Mouse (Mus musculus) forebrain, postnatal 0 days (tissue): ENCODE data around the gene Dpm2. TPM values are rescaled to one million over a fixed set of nuclear protein-coding genes. Genes with fewer than 3 reads are reported as not detected.

Experiments used
- ATAC-seq: fragments of 200-750 bp; cut with Nextera tagmentation; 2 replicates; pipeline ENCODE4 v1.8.0; 2017; ENCODE audit warnings: mild to moderate bottlenecking, moderate library complexity
- DNase-seq: peaks from one replicate; pipeline ENCODE4 v3.0.0-alpha.2; 2015
- H3K27ac ChIP-seq: fragments of 300-500 bp; sonication (generic); 2 replicates; pipeline ENCODE4 v1.5.1; 2014; ENCODE audit warnings: low read depth, mild to moderate bottlenecking, antibody characterized with exemption, low read length, moderate library complexity, mixed read lengths
- H3K27me3 ChIP-seq: fragments of 300-500 bp; sonication (generic); 2 replicates; pipeline ENCODE4 v1.6.1; 2014; ENCODE audit warnings: mild to moderate bottlenecking, low read length, mixed read lengths; ENCODE audit not compliant: insufficient read depth
- H3K36me3 ChIP-seq: fragments of 300-500 bp; sonication (generic); 2 replicates; pipeline ENCODE4 v1.6.1; 2014; ENCODE audit warnings: mild to moderate bottlenecking, moderate library complexity; ENCODE audit not compliant: insufficient read depth
- H3K4me1 ChIP-seq: fragments of 300-500 bp; sonication (generic); 2 replicates; pipeline ENCODE4 v1.6.1; 2014; ENCODE audit warnings: antibody characterized with exemption; ENCODE audit not compliant: insufficient read depth
- H3K4me2 ChIP-seq: fragments of 300-500 bp; sonication (generic); 2 replicates; pipeline ENCODE4 v1.6.1; 2014; ENCODE audit warnings: low read depth, mild to moderate bottlenecking, moderate library complexity
- H3K4me3 ChIP-seq: fragments of 300-500 bp; sonication (generic); 2 replicates; pipeline ENCODE4 v1.5.1; 2014; ENCODE audit warnings: low read depth, low read length, mixed read lengths
- H3K9ac ChIP-seq: fragments of 300-500 bp; sonication (generic); 2 replicates; pipeline ENCODE4 v1.6.1; 2014; ENCODE audit warnings: mild to moderate bottlenecking
- H3K9me3 ChIP-seq: fragments of 300-500 bp; sonication (generic); 2 replicates; pipeline ENCODE4 v1.6.1; 2016; ENCODE audit warnings: low read length
- CTCF ChIP-seq: sonication (generic); IDR thresholded peaks from 2 replicates; pipeline ENCODE4 v1.5.1; 2016; ENCODE audit warnings: antibody characterized with exemption, control low read depth, low read depth
- WGBS: fragments of 180-500 bp; shearing (Covaris S2); extraction: QIAGEN DNeasy Blood & Tissue Kit; methylation state at CpG from one replicate; pipeline ENCODE4 v1.1.7; 2014; 5-methylcytosine and 5-hydroxymethylcytosine counted together
- polyA plus RNA-seq: library from polyadenylated mRNA; unstranded; fragments of >200 nt; fragmentation: Nextera tagmentation; extraction: Ambion mirVana; gene quantifications from 2 replicates; pipeline ENCODE4 v1.2.1, GENCODE M21; 2015
- total RNA-seq: library from RNA; depleted of rRNA; stranded (reverse); fragments of >200 nt; gene quantifications from 2 replicates; pipeline ENCODE4 v1.2.3, GENCODE M21; 2014

The Dpm2 gene
- total and polyA plus RNA-seq, 2 experiments from 2014 or later = 60.5 to 142 TPM

- Histone ChIP-seq H3K4me3 (peak overlapping the region; percentile 92), H3K4me1 (peaks cover 25% of the 10 kb centered on the region), H3K27ac (peak overlapping the region; percentile 66), H3K36me3 (no peaks in the 10 kb centered on the region), H3K27me3 (no peaks in the 10 kb centered on the region), H3K9ac (peak overlapping the region; percentile 55), H3K4me2 (peak overlapping the region; percentile 76), H3K9me3 (no peaks in the 10 kb centered on the region)
- no peak for ATAC-seq
- peak; percentile 45 for DNase-seq
- no peak for TF ChIP-seq CTCF
- 14% methylated on average over 13 of the region's 13 CpGs for WGBS
Measured at GRCm38 (mm10) chr2:32534061-32534732, 36.5 kb upstream of the Dpm2 start.

GRCm38 (mm10) chr2:32534733-32535471, 35.8 kb upstream of the Dpm2 start, which contains the start of gene Fam102a:
TSS of gene Fam102a (plus strand) at chr2:32535332.
- no peaks in the 10 kb centered on the region for H3K36me3 ChIP-seq
- H3K4me1 ChIP-seq = peaks cover 25% of the 10 kb centered on the region
- TF ChIP-seq CTCF = no peak
- ATAC-seq (peak; percentile 96), DNase-seq (peak; percentile 98)
- H3K4me2 ChIP-seq = peak within 1 kb of the TSS; percentile 76
- H3K9me3 ChIP-seq = no peaks in the 10 kb centered on the region
- peak within 1 kb of the TSS; percentile 92 for H3K4me3 ChIP-seq
- no peaks in the 10 kb centered on the region for H3K27me3 ChIP-seq
- H3K27ac ChIP-seq = peak within 1 kb of the TSS; percentile 91
- peak within 1 kb of the TSS; percentile 92 for H3K9ac ChIP-seq
- under 1% methylated on average over 66 of the region's 67 CpGs for WGBS

- peak; percentile 53; the same call in 1 of the 2 replicates for ATAC-seq
- 2% methylated on average over 55 of the region's 56 CpGs for WGBS
- peak overlapping the region; percentile 92 for H3K4me3 ChIP-seq
- H3K36me3 ChIP-seq = no peaks in the 10 kb centered on the region
- H3K9me3 ChIP-seq = no peaks in the 10 kb centered on the region
- TF ChIP-seq CTCF = no peak
- peak overlapping the region; percentile 76 for H3K4me2 ChIP-seq
- H3K27me3 ChIP-seq = no peaks in the 10 kb centered on the region
- peak; percentile 60 for DNase-seq
- H3K4me1 ChIP-seq = peaks cover 25% of the 10 kb centered on the region
- peak overlapping the region; percentile 91 for H3K27ac ChIP-seq
- H3K9ac ChIP-seq = peak overlapping the region; percentile 92
Measured at GRCm38 (mm10) chr2:32535501-32535991, 35.1 kb upstream of the Dpm2 start.

GRCm38 (mm10) chr2:32536086-32536633, 34.5 kb upstream of the Dpm2 start:
- DNase-seq = no peak
- H3K9ac ChIP-seq = peak overlapping the region; percentile 92
- no peak for TF ChIP-seq CTCF
- H3K27me3 ChIP-seq = no peaks in the 10 kb centered on the region
- no peaks in the 10 kb centered on the region for H3K36me3 ChIP-seq
- no peaks in the 10 kb centered on the region for H3K9me3 ChIP-seq
- WGBS = 3% methylated on average over 14 of the region's 14 CpGs
- H3K4me2 ChIP-seq = peak overlapping the region; percentile 76
- peaks cover 25% of the 10 kb centered on the region for H3K4me1 ChIP-seq
- ATAC-seq = no peak
- H3K27ac ChIP-seq = peak overlapping the region; percentile 46
- H3K4me3 ChIP-seq = peak overlapping the region; percentile 92

GRCm38 (mm10) chr2:32536634-32537359, 33.9 kb upstream of the Dpm2 start:
- Histone ChIP-seq H3K27ac (peak overlapping the region; percentile 46), H3K9ac (peak overlapping the region; percentile 92), H3K4me1 (peaks cover 25% of the 10 kb centered on the region)

GRCm38 (mm10) chr2:32537360-32537905, 33.2 kb upstream of the Dpm2 start:
- WGBS = 14% methylated on average over 9 of the region's 9 CpGs
- DNase-seq = no peak

More at GRCm38 (mm10) chr2:32536634-32537359, 33.9 kb upstream of the Dpm2 start:
- Histone ChIP-seq H3K36me3 (no peaks in the 10 kb centered on the region), H3K4me3 (peak overlapping the region; percentile 92), H3K4me2 (peak overlapping the region; percentile 76), H3K9me3 (no peaks in the 10 kb centered on the region), H3K27me3 (no peaks in the 10 kb centered on the region)
- peak; percentile 41 for DNase-seq
- TF ChIP-seq CTCF = 0 out of 2 replicates have a peak, but pooled peaks have one; percentile 23
- WGBS = 3% methylated on average over 11 of the region's 11 CpGs
- no peak for ATAC-seq

More at GRCm38 (mm10) chr2:32537360-32537905, 33.2 kb upstream of the Dpm2 start:
- H3K9me3 ChIP-seq = no peaks in the 10 kb centered on the region
- peak overlapping the region; percentile 92 for H3K9ac ChIP-seq
- peak overlapping the region; percentile 92 for H3K4me3 ChIP-seq
- H3K4me2 ChIP-seq = peak overlapping the region; percentile 76
- no peaks in the 10 kb centered on the region for H3K27me3 ChIP-seq
- H3K4me1 ChIP-seq = peaks cover 25% of the 10 kb centered on the region
- H3K27ac ChIP-seq = 0 out of 2 replicates have a peak overlapping the region, but pooled peaks have one; percentile 46
- TF ChIP-seq CTCF = no peak
- H3K36me3 ChIP-seq = no peaks in the 10 kb centered on the region
- ATAC-seq = no peak
